Mouse (Mus musculus) hindlimb bud, embryonic 11.5 days (tissue): ENCODE measurements around the gene Hspbp1.
A peak's percentile ranks its signal among the peaks of the same experiment; 100 is the strongest.

ENCODE experiments used
- DNase-seq: peaks from one replicate; pipeline ENCODE4 v3.0.0-alpha.2; 2012; ENCODE audit warnings: low read depth, low spot score; ENCODE audit errors: extremely low spot score

The Hspbp1 gene

GRCm38 (mm10) chr7:4636179-4636578, 48.7 kb downstream of the Hspbp1 start:
- no peak for DNase-seq

GRCm38 (mm10) chr7:4631031-4631430, 53.8 kb downstream of the Hspbp1 start, which contains the start of gene Tmem86b:
Gene Tmem86b, minus strand, starts transcription at chr7:4631422.
- DNase-seq: no peak

GRCm38 (mm10) chr7:4630198-4630597, 54.7 kb downstream of the Hspbp1 start:
- no peak for DNase-seq

GRCm38 (mm10) chr7:4629586-4629985, 55.3 kb downstream of the Hspbp1 start:
- no peak for DNase-seq

GRCm38 (mm10) chr7:4625928-4626327, 58.9 kb downstream of the Hspbp1 start:
- no peak for DNase-seq

GRCm38 (mm10) chr7:4624343-4624742, 60.5 kb downstream of the Hspbp1 start:
- no peak for DNase-seq

- no peak for DNase-seq
These were observed 61.2 kb downstream of the Hspbp1 start for GRCm38 (mm10) chr7:4623544-4624189.

GRCm38 (mm10) chr7:4619979-4620378, 64.9 kb downstream of the Hspbp1 start:
- peak; percentile 49 for DNase-seq

GRCm38 (mm10) chr7:4613740-4614403, 71.0 kb downstream of the Hspbp1 start:
- no peak for DNase-seq

GRCm38 (mm10) chr7:4612956-4613355, 71.9 kb downstream of the Hspbp1 start:
- no peak for DNase-seq

- DNase-seq: no peak
These were observed 72.5 kb downstream of the Hspbp1 start for GRCm38 (mm10) chr7:4612386-4612785.

- no peak for DNase-seq
These were observed 72.9 kb downstream of the Hspbp1 start for GRCm38 (mm10) chr7:4611921-4612341.

GRCm38 (mm10) chr7:4611511-4611910, 73.4 kb downstream of the Hspbp1 start:
- no peak for DNase-seq
